Mouse (Mus musculus): ENCODE measurements at regions not wholly inside any gene's neighbourhood (a gene's known extent, or its start where the extent isn't known, plus 50 kb on each side); places are given as distances from the start of the nearest gene placed in this dataset.

GRCm38 (mm10) chr4:22301148-22301942, 56.0 kb upstream of the Fbxl4 start:
- TF ChIP-seq CTCF (IDR thresholded peaks at IDR 0.05; ENCODE audit: low read depth), result no peak
- TF ChIP-seq EP300 (optimal IDR thresholded peaks at IDR 0.05), result no peak
